Mouse (Mus musculus) neural tube, embryonic 12.5 days (tissue): ENCODE measurements around the gene Ebi3. TPM values are rescaled to one million over a fixed set of nuclear protein-coding genes. Genes with fewer than 3 reads are reported as not detected.

Experiments
- polyA plus RNA-seq: library from polyadenylated mRNA; unstranded; fragments of >200 nt; fragmentation: Nextera tagmentation; extraction: Ambion mirVana; gene quantifications from 2 replicates; pipeline ENCODE4 v1.2.1, GENCODE M21; 2016

The Ebi3 gene
- polyA plus RNA-seq, 1 experiment from 2014 or later = 2.8 TPM

Other genes with a start within 250 kb of the Ebi3 start
- 10.4 and 12.2 TPM in 2 replicates for gene Pot1b, start 240.0 kb upstream of the Ebi3 start, polyA plus RNA-seq
- 0.17 TPM in 1 of 2 replicates, not detected in the other for gene Adgre4, start 202.7 kb upstream of the Ebi3 start, polyA plus RNA-seq
- 9.8 and 10.0 TPM in 2 replicates for gene Zfp119a, start 73.7 kb upstream of the Ebi3 start, polyA plus RNA-seq
- 12.8 and 17.0 TPM in 2 replicates for gene Zfp959, start 60.5 kb upstream of the Ebi3 start, polyA plus RNA-seq
- 6.0 and 6.1 TPM in 2 replicates for gene Zfp119b, start 3.1 kb upstream of the Ebi3 start, polyA plus RNA-seq
- gene Yju2, start 6.5 kb downstream of the Ebi3 start, polyA plus RNA-seq = 24.2 and 27.1 TPM in 2 replicates
- gene Shd, start 17.8 kb downstream of the Ebi3 start, polyA plus RNA-seq = 136 and 143 TPM in 2 replicates
- gene Fsd1, start 33.9 kb downstream of the Ebi3 start, polyA plus RNA-seq = 114 and 123 TPM in 2 replicates
- 5.9 and 7.2 TPM in 2 replicates for gene Stap2, start 52.9 kb downstream of the Ebi3 start, polyA plus RNA-seq
- gene Mpnd, start 53.1 kb downstream of the Ebi3 start, polyA plus RNA-seq = 209 and 214 TPM in 2 replicates
- 134 TPM in 2 replicates for gene Sh3gl1, start 84.0 kb downstream of the Ebi3 start, polyA plus RNA-seq
- gene Chaf1a, start 87.8 kb downstream of the Ebi3 start, polyA plus RNA-seq = 25.3 and 29.6 TPM in 2 replicates
- gene Ubxn6, start 122.4 kb downstream of the Ebi3 start, polyA plus RNA-seq = 61.0 and 63.8 TPM in 2 replicates
- gene Hdgfl2, start 127.0 kb downstream of the Ebi3 start, polyA plus RNA-seq = 166 and 173 TPM in 2 replicates
- 0.05 and 0.10 TPM in 2 replicates for gene Plin4, start 157.2 kb downstream of the Ebi3 start, polyA plus RNA-seq
- 0.30 and 0.38 TPM in 2 replicates for gene Plin5, start 165.0 kb downstream of the Ebi3 start, polyA plus RNA-seq
- gene Lrg1, start 169.4 kb downstream of the Ebi3 start, polyA plus RNA-seq = 0.14 TPM in 1 of 2 replicates, not detected in the other
- 12.5 and 13.0 TPM in 2 replicates for gene Sema6b, start 187.7 kb downstream of the Ebi3 start, polyA plus RNA-seq
- 8.9 and 9.8 TPM in 2 replicates for gene Tnfaip8l1, start 209.8 kb downstream of the Ebi3 start, polyA plus RNA-seq
- 65.5 and 65.9 TPM in 2 replicates for gene Mydgf, start 231.3 kb downstream of the Ebi3 start, polyA plus RNA-seq